Mouse (Mus musculus) liver, embryonic 11.5 days (tissue): ENCODE results near the gene Ptma. TPM values are rescaled to one million over a fixed set of nuclear protein-coding genes. Genes with fewer than 3 reads are reported as not detected.

Source experiments
- ATAC-seq: fragments of 200-750 bp; cut with Nextera tagmentation; replicated peaks from 2 replicates; pipeline ENCODE4 v1.8.0; 2017; ENCODE audit warnings: moderate number of reproducible peaks, mild to moderate bottlenecking, moderate TSS enrichment, moderate library complexity; ENCODE audit not compliant: low FRiP score
- DNase-seq: peaks from one replicate; pipeline ENCODE4 v3.0.0-alpha.2; 2017; ENCODE audit warnings: low spot score
- H3K27ac ChIP-seq: fragments of 300-500 bp; sonication (generic); 2 replicates; pipeline ENCODE4 v1.5.1; 2014; ENCODE audit warnings: mild to moderate bottlenecking, low read depth, low read length, control low read depth
- H3K27me3 ChIP-seq: fragments of 300-500 bp; sonication (generic); replicated peaks from 2 replicates; pipeline ENCODE4 v1.6.1; 2014; ENCODE audit warnings: low read length, mixed read lengths; ENCODE audit not compliant: control insufficient read depth, insufficient read depth
- H3K36me3 ChIP-seq: fragments of 300-500 bp; sonication (generic); 2 replicates; pipeline ENCODE4 v1.6.1; 2014; ENCODE audit warnings: mild to moderate bottlenecking, low read length, moderate library complexity, mixed read lengths; ENCODE audit not compliant: control insufficient read depth, insufficient read depth
- H3K4me1 ChIP-seq: fragments of 300-500 bp; sonication (generic); replicated peaks from 2 replicates; pipeline ENCODE4 v1.6.1; 2014; ENCODE audit warnings: low read length, mixed read lengths; ENCODE audit not compliant: control insufficient read depth, insufficient read depth
- H3K4me2 ChIP-seq: fragments of 300-500 bp; sonication (generic); 2 replicates; pipeline ENCODE4 v1.6.1; 2014; ENCODE audit warnings: mild to moderate bottlenecking, control low read depth, moderate library complexity
- H3K4me3 ChIP-seq: fragments of 300-500 bp; sonication (generic); 2 replicates; pipeline ENCODE4 v1.5.1; 2014; ENCODE audit warnings: low read depth, low read length, control low read depth
- H3K9ac ChIP-seq: fragments of 300-500 bp; sonication (generic); 2 replicates; pipeline ENCODE4 v1.6.1; 2014; ENCODE audit warnings: low read depth, low read length, control low read depth
- H3K9me3 ChIP-seq: fragments of 300-500 bp; sonication (generic); 2 replicates; pipeline ENCODE4 v1.6.1; 2016; ENCODE audit warnings: low read length, inconsistent platforms, mixed read lengths; ENCODE audit not compliant: control insufficient read depth
- WGBS: fragments of 180-500 bp; shearing (Covaris S2); extraction: QIAGEN DNeasy Blood & Tissue Kit; methylation state at CpG from one replicate; pipeline ENCODE4 v1.1.7; 2014; 5-methylcytosine and 5-hydroxymethylcytosine counted together
- polyA plus RNA-seq: library from polyadenylated mRNA; unstranded; fragments of >200 nt; fragmentation: Nextera tagmentation; extraction: Ambion mirVana; gene quantifications from 2 replicates; pipeline ENCODE4 v1.2.1, GENCODE M21; 2014

Gene Ptma
- polyA plus RNA-seq, 1 experiment from 2014 or later, result 2,805 TPM

- Histone ChIP-seq H3K9ac (no peak overlapping the region), H3K4me1 (peaks cover 5% of the 10 kb centered on the region; the same call in 1 of the 2 replicates), H3K27ac (no peak overlapping the region), H3K4me2 (no peak overlapping the region), H3K27me3 (no peaks in the 10 kb centered on the region), H3K4me3 (no peak overlapping the region), H3K36me3 (no peaks in the 10 kb centered on the region), H3K9me3 (no peaks in the 10 kb centered on the region)
- DNase-seq, result no peak
- WGBS, result 71% methylated on average over 6 of the region's 6 CpGs
- no peak for ATAC-seq
Measured at GRCm38 (mm10) chr1:86515715-86516410, 10.7 kb upstream of the Ptma start.

DNA sequence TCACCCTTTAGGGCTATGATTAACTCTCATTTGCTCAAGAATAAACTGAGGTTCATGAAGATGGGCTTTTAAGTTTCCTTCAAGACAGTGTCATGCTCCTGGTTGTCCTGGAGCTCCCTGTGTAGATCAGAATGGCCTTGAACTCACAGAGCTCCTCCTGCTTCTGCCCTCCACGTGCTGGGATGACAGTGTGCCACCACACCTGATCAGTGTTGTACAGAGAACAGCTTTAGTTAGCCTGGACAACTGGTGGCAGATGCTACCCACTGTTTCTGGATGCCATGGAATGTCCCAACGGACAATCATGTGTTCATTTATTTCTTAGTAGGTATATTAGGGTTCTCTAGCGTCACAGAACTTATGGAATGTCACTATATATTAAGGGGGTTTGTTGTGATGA lies 9.4 kb upstream of the Ptma start:
- 65% methylated on average over 3 of the region's 3 CpGs for WGBS
- ATAC-seq, result no peak

GRCm38 (mm10) chr1:86520361-86520760 lies 6.2 kb upstream of the Ptma start:
- Histone ChIP-seq H3K36me3 (no peaks in the 10 kb centered on the region), H3K27me3 (no peaks in the 10 kb centered on the region), H3K4me2 (no peak overlapping the region), H3K9me3 (no peaks in the 10 kb centered on the region), H3K9ac (no peak overlapping the region), H3K4me1 (peaks cover 17% of the 10 kb centered on the region), H3K27ac (no peak overlapping the region), H3K4me3 (no peak overlapping the region)
- no peak for DNase-seq
- no peak for ATAC-seq
- WGBS, result 34% methylated on average over 7 of the region's 7 CpGs

More for the DNA sequence above, 9.4 kb upstream of the Ptma start:
- DNase-seq, result no peak
- Histone ChIP-seq H3K27ac (no peak overlapping the region), H3K4me2 (no peak overlapping the region), H3K4me3 (no peak overlapping the region), H3K9me3 (no peaks in the 10 kb centered on the region), H3K4me1 (peaks cover 3% of the 10 kb centered on the region; the same call in 1 of the 2 replicates), H3K27me3 (no peaks in the 10 kb centered on the region), H3K9ac (no peak overlapping the region), H3K36me3 (no peaks in the 10 kb centered on the region)

DNA sequence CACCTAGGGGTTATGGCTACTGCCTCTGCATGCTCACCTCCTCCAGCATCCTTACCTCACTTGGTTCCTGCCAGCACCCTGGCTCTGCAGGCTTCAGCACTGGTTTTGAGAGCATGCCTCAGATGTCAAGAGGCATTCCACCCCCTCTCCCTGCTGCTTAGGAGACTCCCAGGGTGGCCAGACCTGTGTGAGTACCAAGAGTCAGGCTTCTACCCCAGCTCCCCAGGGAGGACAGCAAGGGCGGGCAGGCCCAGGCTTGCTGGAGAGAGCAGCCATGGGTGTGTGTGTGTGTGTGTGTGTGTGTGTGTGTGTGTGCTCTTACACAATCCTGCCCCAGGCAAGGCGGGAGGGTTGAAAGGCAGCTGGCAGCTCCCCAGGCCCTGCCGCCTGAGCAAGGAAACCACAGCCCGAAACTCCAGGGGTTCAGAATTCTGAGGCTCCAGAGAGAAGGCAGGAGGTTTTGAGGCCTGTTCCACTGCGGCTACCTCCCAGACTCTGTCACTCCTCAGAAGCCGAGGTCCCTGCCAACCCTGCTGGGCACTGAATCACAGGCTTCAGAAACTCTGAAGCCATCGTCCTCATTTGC lies 4.1 kb upstream of the Ptma start:
- Histone ChIP-seq H3K9ac (0 out of 2 replicates have a peak overlapping the region, but pooled peaks have one; percentile 5), H3K27ac (peak overlapping the region; percentile 3; the same call in 1 of the 2 replicates)
- WGBS, result 73% methylated on average over 7 of the region's 7 CpGs

DNA sequence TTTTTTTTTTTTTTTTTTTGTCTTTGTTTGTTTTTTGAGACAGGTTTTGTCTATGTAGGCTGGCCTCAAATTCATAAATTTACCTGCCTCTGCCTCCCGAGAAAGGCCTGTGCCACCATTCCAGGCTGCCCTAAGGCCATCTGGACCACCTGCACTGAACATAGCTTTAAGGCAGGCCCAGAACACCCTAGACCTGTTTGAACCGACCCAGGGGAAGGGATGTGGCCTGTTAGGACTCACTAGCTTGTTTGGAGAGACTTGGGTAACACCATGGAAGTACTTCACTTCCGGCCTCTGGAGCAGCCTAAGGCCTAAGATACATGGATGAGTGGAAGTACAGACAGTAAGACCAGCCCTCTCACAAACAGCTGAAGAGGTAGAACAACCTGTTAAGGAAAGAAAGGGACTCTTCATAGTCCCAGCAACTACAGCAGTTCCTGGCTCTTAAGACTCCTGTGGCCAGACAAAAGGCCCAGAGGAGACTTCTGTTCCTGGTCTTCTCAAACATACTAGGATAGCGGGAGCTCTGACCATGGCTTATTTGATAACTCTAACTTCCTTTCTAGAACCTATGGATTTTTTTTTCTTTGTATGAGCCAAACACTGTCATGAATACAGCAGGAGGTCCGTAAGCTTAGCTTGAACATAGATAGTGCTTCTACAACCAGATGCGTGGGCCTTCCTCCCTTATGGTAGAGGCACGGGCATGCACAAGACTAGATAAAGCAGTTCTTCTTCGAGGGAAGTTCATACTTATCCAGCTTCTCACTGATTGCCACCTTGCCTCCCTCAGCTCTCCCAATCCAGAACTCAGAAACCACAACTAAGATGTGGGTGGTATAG lies 2.5 kb upstream of the Ptma start:
- Histone ChIP-seq H3K27ac (peak overlapping the region; percentile 99), H3K4me3 (no peak overlapping the region; the same call in 1 of the 2 replicates), H3K9me3 (no peaks in the 10 kb centered on the region), H3K27me3 (no peaks in the 10 kb centered on the region), H3K36me3 (peaks cover 8% of the 10 kb centered on the region), H3K4me2 (peak overlapping the region; percentile 94), H3K4me1 (peaks cover 17% of the 10 kb centered on the region), H3K9ac (peak overlapping the region; percentile 74)
- ATAC-seq (peak; percentile 13), DNase-seq (no peak)
- 56% methylated on average over 8 of the region's 8 CpGs for whole genome bisulfite sequencing

More for the DNA sequence above, 4.1 kb upstream of the Ptma start:
- H3K27me3 ChIP-seq, result no peaks in the 10 kb centered on the region
- no peak overlapping the region; the same call in 1 of the 2 replicates for H3K4me2 ChIP-seq
- ATAC-seq, result no peak
- H3K4me3 ChIP-seq, result no peak overlapping the region
- peaks cover 17% of the 10 kb centered on the region for H3K4me1 ChIP-seq
- H3K36me3 ChIP-seq, result no peaks in the 10 kb centered on the region
- no peaks in the 10 kb centered on the region for H3K9me3 ChIP-seq
- DNase-seq, result no peak

GRCm38 (mm10) chr1:86524619-86525498 lies 1.7 kb upstream of the Ptma start:
- H3K27me3 ChIP-seq, result no peaks in the 10 kb centered on the region
- peak overlapping the region; percentile 99 for H3K27ac ChIP-seq
- peak overlapping the region; percentile 94 for H3K4me2 ChIP-seq
- DNase-seq (peak; percentile 99), ATAC-seq (peak; percentile 65)
- peak overlapping the region; percentile 100 for H3K9ac ChIP-seq
- WGBS, result 2% methylated on average over 53 of the region's 53 CpGs
- H3K36me3 ChIP-seq, result peaks cover 15% of the 10 kb centered on the region
- H3K4me1 ChIP-seq, result peaks cover 25% of the 10 kb centered on the region
- no peaks in the 10 kb centered on the region for H3K9me3 ChIP-seq
- H3K4me3 ChIP-seq, result peak overlapping the region; percentile 85

- under 1% methylated on average over 44 of the region's 44 CpGs for WGBS
- no peak; the same call in 1 of the 2 replicates for ATAC-seq
- Histone ChIP-seq H3K27ac (peak overlapping the region; percentile 99), H3K4me1 (peaks cover 24% of the 10 kb centered on the region), H3K27me3 (no peaks in the 10 kb centered on the region), H3K9ac (peak overlapping the region; percentile 100), H3K36me3 (peaks cover 16% of the 10 kb centered on the region), H3K4me2 (peak overlapping the region; percentile 94), H3K9me3 (no peaks in the 10 kb centered on the region), H3K4me3 (peak overlapping the region; percentile 85)
- no peak for DNase-seq
Measured at GRCm38 (mm10) chr1:86525499-86526115, 919 bp upstream of the Ptma start.
